Mouse (Mus musculus) left cerebral cortex, postnatal 4 days (tissue): ENCODE data around the gene Morn4. TPM values are rescaled to one million over a fixed set of nuclear protein-coding genes. Genes with fewer than 3 reads are reported as not detected.
"Not testable (repeated sequence)": the region's sequence is repeated elsewhere in the genome, so short reads cannot be mapped to it uniquely, and the experiment has no call there.

Experiments used
- DNase-seq: peaks from one replicate; pipeline ENCODE4 v3.0.0-alpha.2; 2022
- intact Hi-C: fragments of 180-260 bp; cut with DNase I; formaldehyde crosslinking; loops from one replicate; pipeline ENCODE4 v1.15.1; 2025
- total RNA-seq, 2 experiments: library from RNA; stranded (reverse); gene quantifications; 2 replicates each; pipeline ENCODE4 v1.2.3; 2021

The Morn4 gene
- total RNA-seq, 2 experiments from 2014 or later: 108 to 113 TPM

- intact Hi-C loops: no loop called here
- peak; percentile 35 for DNase-seq
Observed at GRCm38 (mm10) chr19:42089103-42089747, 3.1 kb upstream of the Morn4 start.

GRCm38 (mm10) chr19:42085690-42086089 is 467 bp downstream of the Morn4 start:
- intact Hi-C loops: no loop called here
- no peak for DNase-seq

- intact Hi-C loops, DNase-seq: not testable (repeated sequence)
Observed at GRCm38 (mm10) chr19:42081613-42082012, 4.5 kb downstream of the Morn4 start.

- intact Hi-C loops: no loop called here
- DNase-seq: no peak
Observed at GRCm38 (mm10) chr19:42080469-42080868, 5.7 kb downstream of the Morn4 start.

GRCm38 (mm10) chr19:42079950-42080349 is 6.2 kb downstream of the Morn4 start:
- intact Hi-C loops: no loop called here
- DNase-seq: no peak

GRCm38 (mm10) chr19:42079006-42079405 is 7.2 kb downstream of the Morn4 start:
- no peak for DNase-seq
- intact Hi-C loops: no loop called here

- no peak for DNase-seq
- intact Hi-C loops: no loop called here
Observed at GRCm38 (mm10) chr19:42078566-42078965, 7.6 kb downstream of the Morn4 start.

GRCm38 (mm10) chr19:42075992-42076391 is 10.2 kb downstream of the Morn4 start:
- intact Hi-C loops: no loop called here
- DNase-seq: no peak

- intact Hi-C loops: no loop called here
- no peak for DNase-seq
Observed at GRCm38 (mm10) chr19:42075051-42075450, 11.1 kb downstream of the Morn4 start.

- intact Hi-C loops: no loop called here
- no peak for DNase-seq
Observed at GRCm38 (mm10) chr19:42072802-42073201, 13.4 kb downstream of the Morn4 start.

- DNase-seq: no peak
- intact Hi-C loops: no loop called here
Observed at GRCm38 (mm10) chr19:42071886-42072608, 14.1 kb downstream of the Morn4 start.

- intact Hi-C loops: no loop called here
- DNase-seq: no peak
Observed at GRCm38 (mm10) chr19:42071221-42071620, 14.9 kb downstream of the Morn4 start.

- DNase-seq: peak; percentile 26
- intact Hi-C loops: no loop called here
Observed at GRCm38 (mm10) chr19:42069241-42069525, 17.0 kb downstream of the Morn4 start.

- no peak for DNase-seq
- intact Hi-C loops: no loop called here
Observed at GRCm38 (mm10) chr19:42068441-42069240, 17.5 kb downstream of the Morn4 start.

GRCm38 (mm10) chr19:42061443-42061842 is 24.7 kb downstream of the Morn4 start:
- no peak for DNase-seq
- intact Hi-C loops: no loop called here

- DNase-seq: no peak
- intact Hi-C loops: no loop called here
Observed at GRCm38 (mm10) chr19:42058426-42058825, 27.7 kb downstream of the Morn4 start.

- DNase-seq: no peak
- intact Hi-C loops: no loop called here
Observed at GRCm38 (mm10) chr19:42056719-42057409, 29.3 kb downstream of the Morn4 start.

GRCm38 (mm10) chr19:42055881-42056280 is 30.3 kb downstream of the Morn4 start:
- intact Hi-C loops: no loop called here

GRCm38 (mm10) chr19:42054255-42054654 is 31.9 kb downstream of the Morn4 start:
- intact Hi-C loops: no loop called here
- no peak for DNase-seq

More at GRCm38 (mm10) chr19:42055881-42056280, 30.3 kb downstream of the Morn4 start:
- no peak for DNase-seq

- intact Hi-C loops: no loop called here
- DNase-seq: no peak
Observed at GRCm38 (mm10) chr19:42051948-42052347, 34.2 kb downstream of the Morn4 start, which contains the start of gene 4933411K16Rik. Gene 4933411K16Rik, plus strand, starts transcription at chr19:42052248.

- no peak for DNase-seq
- intact Hi-C loops: no loop called here
Observed at GRCm38 (mm10) chr19:42051351-42051750, 34.8 kb downstream of the Morn4 start.
